Mouse (Mus musculus) thymus, postnatal 4 days (tissue): ENCODE results near the gene Rnf123.

Experiments used
- DNase-seq: peaks from one replicate; pipeline ENCODE4 v3.0.0; 2021

Rnf123 gene

GRCm38 (mm10) chr9:108082988-108083431, at the start of gene Rnf123:
Gene Rnf123, minus strand, starts transcription at chr9:108083346.
- DNase-seq, result no peak

GRCm38 (mm10) chr9:108132373-108132772, 49.2 kb upstream of the Rnf123 start:
- no peak for DNase-seq

- DNase-seq, result no peak
Measured at GRCm38 (mm10) chr9:108131502-108131901, 48.4 kb upstream of the Rnf123 start.

GRCm38 (mm10) chr9:108129042-108129948, 46.1 kb upstream of the Rnf123 start:
- no peak for DNase-seq

- no peak for DNase-seq
Measured at GRCm38 (mm10) chr9:108128248-108128647, 45.1 kb upstream of the Rnf123 start.

GRCm38 (mm10) chr9:108126436-108127180, 43.5 kb upstream of the Rnf123 start:
- DNase-seq, result no peak

- no peak for DNase-seq
Measured at GRCm38 (mm10) chr9:108125731-108126130, 42.6 kb upstream of the Rnf123 start.

- DNase-seq, result no peak
Measured at GRCm38 (mm10) chr9:108123916-108124315, 40.8 kb upstream of the Rnf123 start.

GRCm38 (mm10) chr9:108121170-108121969, 38.2 kb upstream of the Rnf123 start:
- no peak for DNase-seq

- no peak for DNase-seq
Measured at GRCm38 (mm10) chr9:108120671-108121070, 37.5 kb upstream of the Rnf123 start.

- DNase-seq, result no peak
Measured at GRCm38 (mm10) chr9:108119891-108120411, 36.8 kb upstream of the Rnf123 start.

- DNase-seq, result no peak
Measured at GRCm38 (mm10) chr9:108117143-108117542, 34.0 kb upstream of the Rnf123 start.

- no peak for DNase-seq
Measured at GRCm38 (mm10) chr9:108115290-108116077, 32.3 kb upstream of the Rnf123 start.

GRCm38 (mm10) chr9:108112719-108113340, 29.7 kb upstream of the Rnf123 start:
- no peak for DNase-seq

GRCm38 (mm10) chr9:108111593-108112121, 28.5 kb upstream of the Rnf123 start:
- no peak for DNase-seq

- DNase-seq, result peak; percentile 46
Measured at GRCm38 (mm10) chr9:108111101-108111592, 28.0 kb upstream of the Rnf123 start.

GRCm38 (mm10) chr9:108110160-108110559, 27.0 kb upstream of the Rnf123 start:
- no peak for DNase-seq

GRCm38 (mm10) chr9:108107867-108108266, 24.7 kb upstream of the Rnf123 start:
- DNase-seq, result no peak

- peak; percentile 45 for DNase-seq
Measured at GRCm38 (mm10) chr9:108106090-108106489, 22.9 kb upstream of the Rnf123 start.

GRCm38 (mm10) chr9:108105549-108105863, 22.4 kb upstream of the Rnf123 start:
- no peak for DNase-seq
